Mouse (Mus musculus): ENCODE measurements around the gene P3h2.

Gene P3h2

GRCm38 (mm10) chr16:26105115-26105974 is at the start of gene P3h2:
P3h2 (minus strand) TSS chr16:26105784.
- DNase-seq = peak in 1 of 2 experiments; percentile 2

- no peak for DNase-seq
Measured at GRCm38 (mm10) chr16:26152258-26152657, 46.7 kb upstream of the P3h2 start.

DNA sequence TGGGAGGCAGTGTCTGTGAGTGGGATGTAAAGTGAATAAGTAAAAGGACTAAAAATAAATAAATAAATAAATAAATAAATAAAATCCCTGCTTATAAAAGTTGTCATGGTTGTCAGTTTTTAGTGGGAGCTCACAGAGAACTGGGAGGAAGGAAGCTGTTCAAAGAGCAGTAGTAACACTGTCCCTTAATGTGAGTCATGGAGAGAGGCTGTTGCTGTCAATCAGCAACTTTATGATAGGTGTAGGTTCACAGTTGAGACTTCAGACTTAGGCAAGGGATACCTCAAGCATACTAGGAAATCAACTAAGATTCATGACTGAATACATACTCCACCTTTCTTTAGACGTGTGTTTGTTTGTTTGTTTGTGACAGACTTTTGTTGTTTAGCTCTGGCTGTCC is 45.4 kb upstream of the P3h2 start:
- DNase-seq = no peak

- DNase-seq = no peak
Measured at GRCm38 (mm10) chr16:26146853-26147252, 41.3 kb upstream of the P3h2 start.

DNA sequence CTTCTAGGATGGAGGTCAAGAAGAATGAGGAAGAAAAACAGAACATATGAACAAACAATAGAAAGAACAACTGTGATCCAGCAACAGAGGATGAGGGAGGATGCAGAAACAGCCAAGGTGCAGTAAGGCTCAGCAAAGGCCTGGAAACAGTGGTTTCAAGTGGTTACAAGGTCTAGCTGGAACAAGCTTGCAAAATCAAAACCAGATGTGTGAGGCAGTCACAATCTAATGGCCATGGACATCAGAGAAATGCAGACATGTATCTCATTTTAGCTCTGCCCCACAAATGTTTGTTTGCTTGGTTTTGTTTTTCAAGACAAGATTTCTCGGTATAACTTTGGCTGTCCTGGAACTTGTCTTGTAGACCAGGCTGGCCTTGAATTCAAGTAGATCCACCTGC is 25.5 kb upstream of the P3h2 start:
- no peak for DNase-seq

- no peak for DNase-seq
Measured at GRCm38 (mm10) chr16:26106618-26107017, 1.0 kb upstream of the P3h2 start.

- DNase-seq = no peak
Measured at GRCm38 (mm10) chr16:26106041-26106617, 545 bp upstream of the P3h2 start.

DNA sequence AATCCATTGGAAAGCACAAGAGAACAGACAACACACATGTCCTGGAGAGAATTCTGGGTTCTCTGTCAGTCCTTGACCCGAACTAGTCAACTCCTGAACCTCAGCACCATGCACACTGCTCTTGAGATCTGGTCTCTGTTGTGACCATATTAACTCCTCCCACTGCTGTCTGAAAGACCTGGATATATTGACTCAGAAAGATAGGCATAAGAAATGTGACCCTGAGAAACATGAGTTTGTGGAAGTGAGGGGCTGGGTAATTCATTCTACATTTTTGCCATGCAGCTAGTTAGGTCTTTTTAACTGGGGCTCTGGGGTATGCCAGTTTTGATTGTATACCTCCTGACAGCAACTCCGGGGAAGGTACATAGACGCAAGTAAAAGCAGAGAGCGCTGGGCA is 1.3 kb downstream of the P3h2 start:
- DNase-seq = no peak

GRCm38 (mm10) chr16:26102856-26103255 is 2.7 kb downstream of the P3h2 start:
- no peak for DNase-seq

DNA sequence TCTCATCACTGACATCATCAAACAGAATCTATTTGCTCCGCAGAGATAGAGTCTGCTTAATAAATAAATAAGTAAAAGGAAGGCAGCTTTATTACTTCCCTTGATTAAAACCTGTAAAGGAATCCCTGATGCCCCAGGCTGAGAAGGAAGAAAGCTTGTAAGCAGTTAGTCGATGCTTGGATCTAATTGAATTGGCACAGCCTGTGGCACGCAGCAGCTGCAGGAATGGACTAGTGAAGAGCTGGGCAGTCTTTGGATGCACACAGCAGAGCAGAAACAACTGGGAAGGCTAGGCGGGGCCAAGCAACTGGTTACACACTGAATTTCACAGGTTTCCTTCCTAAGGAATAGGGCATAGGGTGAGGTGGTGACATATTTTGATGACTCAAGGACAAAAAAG is 5.4 kb downstream of the P3h2 start:
- DNase-seq = no peak

DNA sequence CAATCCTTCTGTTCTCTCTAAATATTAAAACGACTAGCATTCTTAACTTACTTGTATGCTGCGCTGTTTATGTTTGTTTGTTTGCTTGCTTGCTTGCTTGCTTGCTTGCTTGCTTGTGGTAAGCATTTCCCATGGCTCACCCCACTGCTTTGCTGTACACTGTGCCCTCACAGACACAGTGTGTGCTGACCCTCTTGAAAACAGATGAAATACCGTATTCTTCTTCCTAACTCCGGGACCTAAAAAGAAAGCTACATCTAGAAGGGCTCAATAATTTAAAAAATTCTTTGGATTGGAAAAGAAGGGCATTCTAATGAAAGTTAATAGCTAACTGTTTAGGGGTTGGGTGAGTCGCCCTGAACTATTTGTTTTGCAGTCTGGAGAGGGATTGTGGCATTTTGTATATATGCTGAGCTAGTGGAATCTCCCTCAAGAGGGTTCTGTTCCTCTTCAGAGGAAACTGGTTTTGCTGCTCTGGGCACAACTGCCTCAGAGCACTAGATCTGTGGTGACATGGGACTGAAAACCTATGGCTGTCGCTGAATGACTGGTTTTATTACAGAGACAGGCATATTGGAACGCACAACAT is 9.8 kb downstream of the P3h2 start:
- DNase-seq = no peak

- no peak for DNase-seq
Measured at GRCm38 (mm10) chr16:26093888-26094287, 11.7 kb downstream of the P3h2 start.

DNA sequence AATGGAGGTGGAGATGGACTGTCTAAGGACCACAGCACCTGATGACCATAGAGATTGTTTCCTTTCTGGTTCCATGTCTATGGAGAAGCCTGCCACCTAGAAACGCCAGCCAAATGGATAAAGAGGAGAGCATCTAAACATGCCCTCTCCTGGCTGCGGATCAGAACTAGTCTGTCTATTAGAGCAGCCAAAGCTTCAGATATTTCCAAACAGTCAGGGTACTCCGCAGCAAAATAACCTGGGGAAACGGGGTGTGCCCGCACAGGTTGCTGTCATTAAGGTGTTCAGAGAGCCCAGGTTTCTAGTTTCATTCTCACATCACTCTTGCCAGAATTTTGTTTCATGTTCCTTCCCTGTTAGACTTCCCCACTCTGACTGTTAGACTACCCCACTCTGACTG is 16.6 kb downstream of the P3h2 start:
- no peak for DNase-seq

- DNase-seq = no peak
Measured at GRCm38 (mm10) chr16:26088240-26088639, 17.3 kb downstream of the P3h2 start.

DNA sequence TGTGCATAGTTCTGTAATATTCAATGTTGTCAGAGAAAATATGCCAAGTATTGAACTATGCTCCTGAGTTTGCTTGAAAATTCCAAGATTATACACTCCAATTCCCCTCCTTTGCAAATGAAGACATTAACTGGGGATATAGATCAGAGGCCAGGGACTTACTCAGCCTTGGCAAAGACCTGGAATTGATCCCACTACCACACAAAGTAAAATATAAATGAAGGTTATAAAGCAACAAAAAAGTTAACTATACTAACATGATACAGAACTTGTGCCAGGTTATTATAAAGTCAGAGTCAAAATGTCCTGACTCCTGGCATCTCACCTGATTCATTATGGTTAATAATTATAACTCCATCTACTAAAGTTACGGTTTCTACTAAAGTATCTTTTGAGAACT is 18.6 kb downstream of the P3h2 start:
- no peak for DNase-seq

DNA sequence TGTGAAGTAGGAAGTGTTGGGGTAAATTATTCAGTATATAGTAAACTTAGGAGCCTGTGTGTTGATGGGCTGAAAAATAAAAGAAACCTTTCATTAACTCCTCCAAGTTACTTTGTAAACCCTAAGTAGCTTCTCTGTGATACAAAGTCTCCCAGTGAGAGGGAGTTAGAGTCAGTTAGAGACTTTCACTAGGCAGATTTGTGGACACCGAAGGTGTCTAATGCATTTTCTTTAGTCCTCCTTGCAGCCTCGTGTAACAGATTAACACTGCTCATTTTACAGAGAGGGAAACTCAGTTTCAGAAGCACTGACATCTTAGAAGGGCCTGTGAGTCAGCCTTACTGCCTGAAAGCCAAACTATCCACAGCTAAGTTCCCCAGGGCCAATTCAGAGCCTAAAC is 20.4 kb downstream of the P3h2 start:
- no peak for DNase-seq

GRCm38 (mm10) chr16:26082831-26083230 is 22.8 kb downstream of the P3h2 start:
- DNase-seq = no peak

GRCm38 (mm10) chr16:26082391-26082790 is 23.2 kb downstream of the P3h2 start:
- DNase-seq = no peak

DNA sequence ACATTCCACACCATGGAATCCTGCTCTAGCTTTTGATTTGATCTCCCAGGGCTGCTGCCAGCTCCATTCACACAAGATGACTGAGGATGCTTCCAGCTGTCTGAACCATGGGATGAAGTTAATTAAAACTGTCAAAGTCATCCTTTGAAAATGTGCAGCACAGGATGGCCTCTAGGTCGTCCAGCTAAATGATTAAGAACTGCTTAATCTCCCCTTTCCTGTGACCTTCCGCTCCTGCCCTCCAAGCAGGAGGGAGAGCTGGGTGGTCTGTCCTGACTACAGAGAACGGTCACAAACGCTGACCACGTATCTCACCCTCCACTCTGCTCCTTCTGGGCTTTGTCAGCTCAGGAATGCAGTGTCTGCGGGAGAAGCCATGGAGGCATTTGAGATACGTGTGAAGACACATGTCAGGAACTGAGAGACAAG is 26.6 kb downstream of the P3h2 start:
- DNase-seq = no peak

DNA sequence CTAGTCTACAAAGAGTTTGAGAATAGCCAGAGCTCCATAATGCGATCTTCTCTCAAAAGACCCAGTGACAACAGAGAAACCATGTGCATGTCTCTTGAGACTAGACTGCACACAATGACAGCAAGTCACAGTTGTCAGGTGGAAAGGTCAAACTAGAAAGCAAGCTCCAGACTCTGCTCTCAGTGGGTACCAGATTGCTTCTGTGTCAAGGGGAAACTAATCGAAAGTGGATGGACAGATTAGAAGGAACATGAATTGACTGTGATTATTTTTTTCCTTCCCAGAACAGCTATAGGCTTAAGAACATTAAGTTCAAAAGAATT is 27.5 kb downstream of the P3h2 start:
- DNase-seq = no peak

GRCm38 (mm10) chr16:26077246-26078099 is 28.1 kb downstream of the P3h2 start:
- DNase-seq = no peak

DNA sequence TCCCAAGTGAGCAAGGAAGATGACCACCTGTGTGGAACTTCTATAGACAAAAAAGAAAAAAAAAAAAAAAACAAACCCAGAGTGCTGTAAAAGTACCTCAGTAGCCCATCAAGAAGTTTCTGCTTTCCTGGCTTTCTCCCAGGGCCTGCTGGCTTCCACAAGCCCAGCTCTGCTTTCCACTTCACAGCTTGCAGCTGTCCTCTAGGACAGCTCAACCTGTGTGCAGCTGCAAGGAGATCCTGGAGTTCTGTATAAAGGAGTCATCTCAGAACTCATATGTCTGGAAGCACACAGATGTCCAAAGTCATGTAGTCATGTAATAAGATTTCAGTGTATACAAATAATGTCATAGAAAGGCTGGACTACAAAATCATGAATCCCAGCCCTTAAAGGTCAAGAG is 30.5 kb downstream of the P3h2 start:
- DNase-seq = no peak

DNA sequence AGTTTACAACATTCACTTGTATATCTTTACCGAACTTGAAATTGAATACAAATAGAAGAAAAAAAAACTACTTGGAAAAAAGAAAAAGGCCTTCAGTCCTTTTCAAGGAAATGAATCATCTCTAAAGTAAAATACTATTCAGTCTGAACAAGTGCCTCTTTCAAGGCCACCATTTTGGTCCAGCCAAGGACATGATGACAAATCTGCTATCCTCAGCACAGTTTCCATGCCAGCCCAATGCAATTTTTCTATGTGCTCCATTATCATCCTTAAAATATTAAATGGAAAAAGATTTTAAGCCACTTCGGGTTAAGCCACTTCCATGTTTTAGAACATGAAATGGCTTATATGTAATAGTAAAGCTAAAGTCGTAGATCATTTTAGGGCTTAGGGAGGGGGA is 35.2 kb downstream of the P3h2 start:
- no peak for DNase-seq

Data from thymus, postnatal 36 days (tissue).